Mouse (Mus musculus): ENCODE measurements around the gene Pde4b. TPM values are rescaled to one million over a fixed set of nuclear protein-coding genes. Genes with fewer than 3 reads are reported as not detected.

The Pde4b gene
- total RNA-seq, 2 experiments from 2014 or later, result 129 to 140 TPM

GRCm38 (mm10) chr4:102256170-102256960 is 169.0 kb downstream of the Pde4b start:
- no peak for DNase-seq (ENCODE audit: low spot score in 2 of 2)
- intact Hi-C loops (cut with DNase I), result loop anchor here (10.0 kb wide), 1 partner anchor 168 kb away; no protein-coding TSS in a partner anchor

DNA sequence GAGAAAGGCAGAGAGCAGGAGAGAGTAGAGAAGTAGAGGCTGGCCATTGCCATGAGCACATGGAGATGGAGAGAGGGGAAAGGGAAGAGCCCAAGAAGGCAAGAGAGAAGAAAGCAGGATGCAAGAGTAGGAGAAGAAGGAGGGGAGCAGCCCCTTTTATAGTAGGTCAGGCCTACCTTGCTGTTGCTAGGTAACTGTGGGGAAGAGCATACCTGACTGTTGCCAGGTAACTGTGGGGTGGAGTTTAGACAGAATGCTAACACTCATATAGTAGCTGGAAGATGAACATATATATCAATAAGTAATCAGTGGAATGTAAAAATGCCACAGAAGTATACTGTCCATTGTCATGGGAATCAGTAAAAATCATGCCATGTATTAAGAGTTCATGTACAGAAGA is 172.9 kb downstream of the Pde4b start:
- DNase-seq (ENCODE audit: low spot score in 2 of 2), result no peak
- intact Hi-C loops (cut with DNase I), result no loop called here

GRCm38 (mm10) chr4:102272313-102272712 is 185.0 kb downstream of the Pde4b start:
- no peak for DNase-seq (ENCODE audit: low spot score in 2 of 2)
- intact Hi-C loops (cut with DNase I), result no loop called here

- no peak for DNase-seq (ENCODE audit: low spot score in 2 of 2)
- intact Hi-C loops (cut with DNase I), result no loop called here
Measured at GRCm38 (mm10) chr4:102272749-102273148, 185.4 kb downstream of the Pde4b start.

GRCm38 (mm10) chr4:102275716-102276115 is 188.4 kb downstream of the Pde4b start:
- peak; percentile 24 to 28 for DNase-seq (ENCODE audit: low spot score in 2 of 2)
- intact Hi-C loops (cut with DNase I), result no loop called here

GRCm38 (mm10) chr4:102278958-102279357 is 191.6 kb downstream of the Pde4b start:
- no peak for DNase-seq (ENCODE audit: low spot score in 2 of 2)
- intact Hi-C loops (cut with DNase I), result no loop called here

- no peak for DNase-seq (ENCODE audit: low spot score in 2 of 2)
- intact Hi-C loops (cut with DNase I), result no loop called here
Measured at GRCm38 (mm10) chr4:102287172-102287571, 199.8 kb downstream of the Pde4b start.

DNA sequence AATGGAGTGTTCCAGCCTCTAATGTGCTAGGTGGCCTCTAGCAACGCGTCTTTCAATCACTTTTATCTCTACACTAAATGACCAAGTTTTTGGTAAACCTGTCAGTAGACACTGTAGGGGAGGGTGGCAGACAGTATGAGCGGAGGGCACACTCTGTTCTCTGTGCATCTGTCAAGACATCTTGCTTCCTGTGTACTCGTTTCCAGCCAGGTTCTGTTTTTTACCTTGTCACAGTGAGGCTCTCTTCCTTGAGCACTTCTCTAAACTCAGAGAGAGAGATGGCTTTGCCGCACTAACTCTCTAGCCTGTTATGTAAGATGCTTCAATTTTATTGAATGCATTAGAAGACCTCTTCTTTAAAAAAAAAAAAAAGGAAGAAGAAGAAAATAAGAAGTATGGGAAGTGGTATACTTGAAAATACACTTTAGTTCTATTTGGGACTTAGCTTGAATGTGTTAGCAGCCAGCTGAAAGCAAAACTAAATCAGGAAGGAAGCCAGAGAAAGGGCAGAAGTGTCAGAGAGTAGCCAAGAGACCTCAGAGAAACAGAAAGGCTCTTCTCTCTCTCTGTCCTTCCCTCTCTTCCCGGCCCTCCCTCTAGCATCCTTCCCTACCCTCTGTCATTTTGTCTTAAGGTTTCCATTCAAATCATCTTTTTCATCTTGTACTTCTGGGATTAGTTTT is 202.8 kb downstream of the Pde4b start:
- intact Hi-C loops (cut with DNase I), result no loop called here
- DNase-seq (ENCODE audit: low spot score in 2 of 2), result no peak

DNA sequence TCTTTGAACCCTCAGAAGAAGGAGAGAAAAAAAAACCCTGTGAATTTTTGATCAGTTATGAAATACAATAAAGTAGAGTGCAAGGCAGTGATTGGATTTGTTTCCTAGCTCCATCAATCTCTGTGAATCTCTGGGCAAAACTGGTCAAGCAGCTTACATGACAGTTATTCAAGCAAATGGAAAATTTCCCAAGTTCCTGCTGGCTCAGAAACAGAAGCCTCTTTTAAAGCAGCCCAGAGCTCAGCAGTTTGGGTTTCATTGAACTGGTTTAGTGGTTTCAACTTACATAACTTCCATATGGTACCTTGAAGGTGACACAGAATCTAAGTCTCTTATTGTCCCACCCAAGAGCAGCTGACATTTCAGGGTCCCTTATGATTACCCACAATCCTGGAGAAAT is 210.2 kb downstream of the Pde4b start:
- intact Hi-C loops (cut with DNase I), result no loop called here
- DNase-seq (ENCODE audit: low spot score in 2 of 2), result no peak

- no peak for DNase-seq (ENCODE audit: low spot score in 2 of 2)
- intact Hi-C loops (cut with DNase I), result no loop called here
Measured at GRCm38 (mm10) chr4:102302568-102302967, 215.2 kb downstream of the Pde4b start.

DNA sequence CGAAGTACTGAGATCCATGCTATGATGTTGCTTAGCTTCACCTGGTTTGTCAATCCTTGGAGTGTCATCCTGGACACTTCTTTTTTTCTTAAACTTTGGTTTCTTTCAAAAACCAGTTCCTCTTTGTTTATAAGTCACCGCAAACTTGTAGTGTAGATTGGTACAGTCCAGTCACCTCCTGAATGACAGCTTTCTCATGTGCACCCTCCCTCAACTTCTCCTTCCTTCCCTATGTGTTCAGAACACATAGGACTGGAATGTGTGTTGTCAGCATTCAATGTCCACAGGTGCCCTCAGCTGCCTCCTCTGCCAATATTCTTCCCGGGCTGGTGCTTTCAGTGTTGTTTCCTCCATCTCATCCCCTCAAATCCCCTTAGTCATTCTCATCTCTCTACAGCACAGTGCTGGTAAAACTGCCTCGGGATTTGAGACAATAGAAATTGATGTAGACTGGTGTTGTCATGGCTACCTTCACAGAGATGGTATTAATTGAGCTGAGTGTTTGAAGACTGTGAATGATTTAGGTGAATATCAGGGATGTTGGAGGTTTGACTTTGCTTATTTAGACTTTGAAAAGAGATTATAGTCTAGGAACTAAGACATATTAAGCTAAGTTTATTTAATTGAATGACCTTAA is 220.4 kb downstream of the Pde4b start:
- no peak for DNase-seq (ENCODE audit: low spot score in 2 of 2)
- intact Hi-C loops (cut with DNase I), result no loop called here

GRCm38 (mm10) chr4:102310630-102311029 is 223.3 kb downstream of the Pde4b start:
- intact Hi-C loops (cut with DNase I), result loop anchor here (10.0 kb wide), 1 partner anchor 174 kb away; no protein-coding TSS in a partner anchor
- DNase-seq (ENCODE audit: low spot score in 2 of 2), result no peak

- DNase-seq (ENCODE audit: low spot score in 2 of 2), result no peak
- intact Hi-C loops (cut with DNase I), result loop anchor here (10.0 kb wide), 1 partner anchor 169 kb away; no protein-coding TSS in a partner anchor
Measured at GRCm38 (mm10) chr4:102316011-102316410, 228.7 kb downstream of the Pde4b start.

- intact Hi-C loops (cut with DNase I), result loop anchor here (10.0 kb wide), 1 partner anchor 168 kb away; no protein-coding TSS in a partner anchor
- DNase-seq (ENCODE audit: low spot score in 2 of 2), result no peak
Measured at GRCm38 (mm10) chr4:102316699-102317285, 229.4 kb downstream of the Pde4b start.

DNA sequence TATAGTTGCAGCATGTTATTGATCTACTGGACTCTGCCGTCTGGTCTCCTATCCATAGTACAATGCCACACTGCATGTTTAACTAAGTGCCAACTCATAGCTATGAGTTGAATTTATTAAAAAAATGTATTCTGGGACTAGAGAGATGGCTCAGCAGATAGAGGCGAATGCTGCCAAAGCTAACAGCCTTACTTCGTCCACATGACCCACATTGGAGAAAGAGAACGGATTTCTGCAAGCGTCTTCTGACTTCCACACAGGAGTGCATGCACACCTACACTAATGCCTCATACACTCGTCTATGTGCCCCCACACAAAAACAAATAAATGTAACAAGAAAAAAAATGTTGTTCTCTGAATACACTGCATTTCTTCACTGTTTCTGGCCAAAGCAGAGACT is 231.3 kb downstream of the Pde4b start:
- DNase-seq (ENCODE audit: low spot score in 2 of 2), result peak in 1 of 2 experiments; percentile 11
- intact Hi-C loops (cut with DNase I), result loop anchor here (2.0 to 10.0 kb wide), 2 partner anchors 90 to 166 kb away; no protein-coding TSS in a partner anchor

GRCm38 (mm10) chr4:102321340-102321739 is 234.0 kb downstream of the Pde4b start:
- DNase-seq (ENCODE audit: low spot score in 2 of 2), result no peak
- intact Hi-C loops (cut with DNase I), result no loop called here

DNA sequence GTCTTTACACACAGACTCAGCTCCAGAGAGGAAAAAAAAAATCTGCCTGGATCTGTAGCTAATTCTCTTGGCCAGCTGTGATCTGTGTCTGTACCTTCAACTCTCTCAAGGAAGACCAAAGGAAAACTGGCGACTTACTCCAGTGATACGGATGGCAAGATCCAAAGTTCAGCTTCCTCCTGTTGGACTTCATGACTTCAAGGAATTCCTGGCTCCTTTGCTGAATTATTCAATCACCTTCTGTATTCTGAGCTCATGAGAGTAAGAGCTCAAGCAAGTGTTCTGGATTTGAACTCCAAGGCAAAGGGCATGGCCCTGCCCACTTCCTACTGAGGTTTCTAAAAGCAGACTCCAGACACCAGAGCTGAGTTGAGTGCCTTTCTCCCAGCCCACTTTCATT is 245.0 kb downstream of the Pde4b start:
- intact Hi-C loops (cut with DNase I), result no loop called here
- no peak for DNase-seq (ENCODE audit: low spot score in 2 of 2)

GRCm38 (mm10) chr4:102332885-102333284 is 245.5 kb downstream of the Pde4b start:
- intact Hi-C loops (cut with DNase I), result no loop called here
- no peak for DNase-seq (ENCODE audit: low spot score in 2 of 2)

DNA sequence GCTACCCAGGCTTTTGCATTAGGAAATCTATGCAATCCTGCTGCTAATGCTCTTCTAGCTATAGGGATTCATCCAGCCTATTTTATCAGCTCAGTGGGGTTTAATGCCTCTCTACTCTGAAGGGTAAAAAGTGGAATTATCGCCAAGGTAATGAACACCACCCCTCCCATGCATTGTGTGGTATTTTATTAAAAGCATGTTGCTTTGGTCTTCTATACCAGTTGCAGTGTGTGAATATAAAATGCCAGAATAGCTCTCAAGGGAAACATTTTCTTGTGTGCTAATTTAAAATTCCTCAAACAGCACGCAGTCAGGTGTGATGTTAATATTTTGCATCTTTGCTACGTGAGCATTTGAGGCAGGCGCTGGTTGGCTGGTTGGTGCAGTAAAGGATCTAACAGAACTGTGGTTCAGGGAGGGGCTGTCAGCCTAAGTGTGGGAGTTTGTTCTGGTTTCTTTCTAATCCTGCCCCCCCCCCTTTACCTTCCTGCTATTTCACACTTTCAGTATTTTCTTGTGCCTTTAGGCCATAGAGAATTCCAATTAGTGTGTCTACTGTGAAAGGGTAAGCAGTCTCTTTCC is 259.7 kb downstream of the Pde4b start:
- intact Hi-C loops (cut with DNase I), result no loop called here

More for the DNA sequence above, 259.7 kb downstream of the Pde4b start:
- no peak for DNase-seq (ENCODE audit: low spot score in 2 of 2)

Measured in left cerebral cortex, postnatal 36 days (tissue).